Mouse (Mus musculus): ENCODE measurements around the gene Nckap5.

GRCm38 (mm10) chr1:125971933-125972332 lies 858.7 kb downstream of the Nckap5 start:
- TF ChIP-seq RAD21 (IDR thresholded peaks at IDR 0.05; ENCODE audit: low read depth, low read length) (no peak), GATA1 (IDR thresholded peaks at IDR 0.05; ENCODE audit: low read depth, low read length) (no peak), POLR2A (IDR thresholded peaks at IDR 0.05; ENCODE audit: control insufficient read depth in 1 of 2, insufficient read depth in 1 of 2, low read depth in 1 of 2, low read length in 2 of 2, poor library complexity in 1 of 2) (no peak), CTCF (IDR thresholded peaks at IDR 0.05 in 2 of 3, conservative IDR thresholded peaks at IDR 0.05 in 1 of 3; ENCODE audit: control insufficient read depth in 1 of 3, insufficient read depth in 1 of 3, low read depth in 2 of 3, low read length in 3 of 3, poor library complexity in 1 of 3, severe bottlenecking in 1 of 3) (no peak), TCF12 (IDR thresholded peaks at IDR 0.05; ENCODE audit: low read depth, low read length) (no peak), EP300 (IDR thresholded peaks at IDR 0.05; ENCODE audit: low read depth in 1 of 2, low read length in 2 of 2) (no peak), BHLHE40 (IDR thresholded peaks at IDR 0.05; ENCODE audit: borderline replicate concordance, low read depth, low read length) (no peak), ELF1 (IDR thresholded peaks at IDR 0.05; ENCODE audit: low read depth, low read length) (no peak), HCFC1 (IDR thresholded peaks at IDR 0.05; ENCODE audit: low read depth, low read length) (no peak), MAZ (IDR thresholded peaks at IDR 0.05; ENCODE audit: low read depth, low read length) (no peak), CHD1 (IDR thresholded peaks at IDR 0.05; ENCODE audit: low read depth, low read length) (no peak), MXI1 (IDR thresholded peaks at IDR 0.05; ENCODE audit: low read depth, low read length) (no peak), GABPA (IDR thresholded peaks at IDR 0.05; ENCODE audit: low read depth, low read length) (no peak)

Data from MEL (cell line).